Mouse (Mus musculus) kidney, embryonic 15.5 days (tissue): ENCODE results near the gene Rab11b. TPM values are rescaled to one million over a fixed set of nuclear protein-coding genes. Genes with fewer than 3 reads are reported as not detected.
A peak's percentile ranks its signal among the peaks of the same experiment; 100 is the strongest.
"Not testable (repeated sequence)": the region's sequence is repeated elsewhere in the genome, so short reads cannot be mapped to it uniquely, and the experiment has no call there.

Experiments
- ATAC-seq: fragments of 200-750 bp; cut with Nextera tagmentation; replicated peaks from 2 replicates; pipeline ENCODE4 v1.8.0; 2017; ENCODE audit warnings: moderate TSS enrichment; ENCODE audit not compliant: low FRiP score
- H3K27ac ChIP-seq: fragments of 300-500 bp; sonication (generic); 2 replicates; pipeline ENCODE4 v1.5.1; 2015; ENCODE audit warnings: mild to moderate bottlenecking, inconsistent platforms
- H3K27me3 ChIP-seq: fragments of 300-500 bp; sonication (generic); 2 replicates; pipeline ENCODE4 v1.6.1; 2015; ENCODE audit warnings: inconsistent platforms
- H3K36me3 ChIP-seq: fragments of 300-500 bp; sonication (generic); 2 replicates; pipeline ENCODE4 v1.6.1; 2015; ENCODE audit warnings: inconsistent platforms
- H3K4me1 ChIP-seq: fragments of 300-500 bp; sonication (generic); 2 replicates; pipeline ENCODE4 v1.6.1; 2015; ENCODE audit warnings: inconsistent platforms
- H3K4me2 ChIP-seq: fragments of 300-500 bp; sonication (generic); 2 replicates; pipeline ENCODE4 v1.6.1; 2015; ENCODE audit warnings: moderate library complexity, mild to moderate bottlenecking, inconsistent platforms
- H3K4me3 ChIP-seq: fragments of 300-500 bp; sonication (generic); replicated peaks from 2 replicates; pipeline ENCODE4 v1.5.1; 2015; ENCODE audit warnings: mild to moderate bottlenecking, inconsistent platforms
- H3K9ac ChIP-seq: fragments of 300-500 bp; sonication (generic); 2 replicates; pipeline ENCODE4 v1.6.1; 2015; ENCODE audit warnings: mild to moderate bottlenecking, inconsistent platforms
- H3K9me3 ChIP-seq: fragments of 300-500 bp; sonication (generic); replicated peaks from 2 replicates; pipeline ENCODE4 v1.6.1; 2016; ENCODE audit warnings: inconsistent platforms
- whole genome bisulfite sequencing: fragments of 180-500 bp; shearing (Covaris S2); methylation state at CpG from one replicate; pipeline ENCODE4 v1.1.7; 2015; ENCODE audit warnings: mixed read lengths; 5-methylcytosine and 5-hydroxymethylcytosine counted together
- polyA plus RNA-seq: library from polyadenylated mRNA; unstranded; fragments of >200 nt; fragmentation: Nextera tagmentation; extraction: Ambion mirVana; gene quantifications from 2 replicates; pipeline ENCODE4 v1.2.1, GENCODE M21; 2015

Rab11b gene
- polyA plus RNA-seq, 1 experiment from 2014 or later: 342 TPM

DNA sequence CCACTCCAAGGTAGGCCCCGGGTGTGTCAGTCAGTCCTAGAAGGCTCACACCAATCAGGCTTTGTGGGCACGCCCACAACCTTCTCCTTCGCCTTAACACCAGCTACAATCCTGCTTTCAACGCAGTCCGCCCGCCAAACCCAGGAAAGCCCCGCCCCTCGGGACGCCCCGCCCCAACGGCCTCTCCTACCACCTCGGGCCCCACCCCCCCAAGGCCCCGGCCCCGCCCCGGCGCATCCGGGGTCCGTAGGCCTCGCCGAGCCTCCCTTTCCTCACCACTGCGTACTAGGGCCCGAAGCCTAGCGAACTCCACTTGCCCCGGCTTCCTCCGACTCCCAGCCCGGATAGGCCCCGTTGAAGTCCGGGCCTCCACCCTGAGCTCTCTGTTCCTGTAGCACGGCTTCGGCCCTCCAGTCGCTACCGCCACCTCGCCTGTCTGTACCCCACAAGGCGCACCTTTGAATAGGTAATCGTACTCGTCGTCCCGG lies 519 bp downstream of the Rab11b start:
- peak overlapping the region; percentile 98 for H3K27ac ChIP-seq
- H3K27me3 ChIP-seq: no peaks in the 10 kb centered on the region
- H3K4me3 ChIP-seq: peak overlapping the region; percentile 60
- under 1% methylated on average over 38 of the region's 38 CpGs for WGBS
- H3K36me3 ChIP-seq: peaks cover 7% of the 10 kb centered on the region; the same call in 1 of the 2 replicates
- ATAC-seq: peak; percentile 87
- H3K4me2 ChIP-seq: peak overlapping the region; percentile 77
- peaks cover 46% of the 10 kb centered on the region for H3K4me1 ChIP-seq
- peak overlapping the region; percentile 89 for H3K9ac ChIP-seq
- no peaks in the 10 kb centered on the region for H3K9me3 ChIP-seq

DNA sequence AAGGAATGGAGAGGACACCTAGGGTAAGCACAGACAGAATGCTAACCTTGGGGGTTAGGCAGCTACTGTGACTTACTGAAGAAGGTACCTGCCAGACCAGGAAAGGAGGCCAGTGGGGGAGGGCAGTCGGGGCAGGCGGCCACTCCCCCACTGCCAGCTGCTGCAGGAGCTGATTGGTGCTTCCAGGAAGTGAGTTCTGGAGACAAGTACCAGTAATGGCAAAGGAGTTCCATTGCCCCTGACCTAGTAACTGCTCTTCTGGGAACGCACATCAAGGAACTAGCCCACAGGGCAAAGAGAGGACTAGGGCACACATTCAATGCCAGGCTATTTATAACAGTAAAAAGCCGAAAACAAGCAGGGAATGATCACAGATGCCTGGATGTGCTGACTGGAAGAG lies 3.1 kb downstream of the Rab11b start:
- Histone ChIP-seq H3K36me3 (peaks cover 7% of the 10 kb centered on the region; the same call in 1 of the 2 replicates), H3K27me3 (no peaks in the 10 kb centered on the region), H3K9me3 (no peaks in the 10 kb centered on the region), H3K4me3 (no peak overlapping the region), H3K27ac (0 out of 2 replicates have a peak overlapping the region, but pooled peaks have one; percentile 2), H3K9ac (peak overlapping the region; percentile 26; the same call in 1 of the 2 replicates), H3K4me1 (peaks cover 50% of the 10 kb centered on the region), H3K4me2 (no peak overlapping the region)
- WGBS: 52% methylated on average over 4 of the region's 4 CpGs
- no peak for ATAC-seq

DNA sequence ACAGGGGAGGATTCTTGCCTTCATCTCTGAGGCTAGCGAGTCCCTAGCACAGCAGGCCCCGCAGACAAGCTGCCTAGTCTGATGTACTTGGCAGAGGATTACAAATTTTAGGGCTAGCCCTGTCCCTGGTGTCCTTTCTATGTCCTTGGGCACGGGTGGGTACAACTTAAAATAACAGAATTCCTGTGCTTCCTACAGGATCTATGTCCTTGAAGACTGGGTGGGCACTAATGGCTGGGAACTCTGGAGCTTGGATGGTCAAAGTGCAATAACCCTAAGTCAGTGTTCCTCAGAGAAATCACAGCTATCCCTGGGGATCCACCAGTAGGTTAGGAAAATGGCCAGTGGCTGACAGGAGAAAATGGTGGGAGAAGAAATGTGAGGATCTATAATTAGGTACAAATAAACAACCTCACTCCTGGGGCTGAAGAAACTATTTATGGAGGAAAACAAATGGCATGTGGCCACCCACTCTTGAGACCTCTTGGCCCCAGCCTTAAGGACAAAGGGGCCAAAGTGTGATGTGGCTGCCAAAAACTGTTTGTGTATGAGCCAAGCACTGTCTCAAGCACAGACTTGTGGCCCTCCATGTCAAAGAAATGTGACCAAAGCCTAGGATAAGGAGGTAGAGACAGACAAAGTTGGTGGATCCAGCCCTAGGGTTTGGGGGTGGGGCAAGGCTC lies 4.1 kb downstream of the Rab11b start:
- Histone ChIP-seq H3K36me3 (peaks cover 13% of the 10 kb centered on the region), H3K27ac (no peak overlapping the region), H3K9me3 (no peaks in the 10 kb centered on the region), H3K4me2 (no peak overlapping the region), H3K27me3 (no peaks in the 10 kb centered on the region), H3K9ac (no peak overlapping the region), H3K4me3 (no peak overlapping the region), H3K4me1 (peaks cover 50% of the 10 kb centered on the region)
- 85% methylated on average over 3 of the region's 3 CpGs for WGBS
- no peak for ATAC-seq

DNA sequence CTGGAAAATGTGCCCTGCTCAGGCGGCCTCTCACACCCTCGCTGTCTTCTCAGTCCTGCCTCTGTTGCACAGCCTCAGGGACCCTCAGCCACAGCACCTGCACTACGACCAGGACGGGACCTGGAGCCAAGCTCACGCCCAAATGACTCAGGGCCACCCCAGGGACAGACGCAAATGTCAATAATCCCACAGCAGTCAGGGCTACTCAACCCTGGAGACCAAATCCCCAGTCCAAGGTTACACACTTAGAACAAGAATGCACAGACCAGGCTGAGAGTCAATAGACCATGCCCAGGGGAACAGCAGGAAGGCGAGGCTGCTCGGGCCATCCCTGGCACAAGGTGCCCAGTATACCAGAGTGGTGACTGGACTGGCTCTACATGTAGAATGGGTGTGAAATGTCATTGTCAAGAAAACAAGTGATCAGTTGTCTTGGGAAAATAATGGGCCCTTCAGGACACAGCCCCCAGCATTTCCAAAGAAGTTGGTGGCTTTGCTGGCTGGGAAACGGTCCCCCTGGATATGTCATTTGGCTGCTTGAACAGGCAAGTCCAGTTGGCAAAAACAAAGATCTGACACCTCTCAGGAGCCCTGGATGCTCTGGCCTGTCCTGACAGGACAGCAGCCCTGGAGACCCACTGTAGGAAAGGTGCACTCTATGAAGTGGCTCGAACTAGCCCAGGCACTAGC lies 4.8 kb downstream of the Rab11b start:
- Histone ChIP-seq H3K4me3 (no peak overlapping the region), H3K27me3 (no peaks in the 10 kb centered on the region), H3K4me1 (peaks cover 50% of the 10 kb centered on the region), H3K9me3 (no peaks in the 10 kb centered on the region), H3K9ac (no peak overlapping the region), H3K4me2 (0 out of 2 replicates have a peak overlapping the region, but pooled peaks have one; percentile 0), H3K36me3 (peaks cover 20% of the 10 kb centered on the region), H3K27ac (0 out of 2 replicates have a peak overlapping the region, but pooled peaks have one; percentile 9)
- ATAC-seq: no peak
- 69% methylated on average over 10 of the region's 10 CpGs for WGBS

DNA sequence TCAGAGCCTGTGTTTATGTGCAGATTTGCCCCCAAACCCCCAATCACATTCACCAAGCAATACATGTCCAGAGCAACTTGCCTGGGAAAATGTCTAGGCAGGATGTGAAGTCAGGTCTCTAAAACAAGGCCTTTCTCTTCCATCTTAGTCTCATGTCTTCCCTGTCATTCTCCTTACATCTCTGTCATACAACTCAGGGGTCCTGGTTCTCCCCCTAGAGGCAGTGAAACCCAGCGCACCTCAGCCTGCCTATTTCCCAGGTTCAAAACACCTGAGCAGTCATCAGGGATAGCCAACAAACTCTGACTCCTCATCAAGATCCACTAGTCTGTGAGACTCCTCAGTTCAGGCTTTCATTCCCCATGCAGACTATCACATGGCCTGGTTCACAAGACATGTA lies 5.7 kb downstream of the Rab11b start:
- Histone ChIP-seq H3K36me3 (peaks cover 29% of the 10 kb centered on the region), H3K4me1 (peaks cover 50% of the 10 kb centered on the region), H3K4me3 (no peak overlapping the region), H3K4me2 (no peak overlapping the region), H3K9me3 (no peaks in the 10 kb centered on the region), H3K27ac (no peak overlapping the region), H3K9ac (no peak overlapping the region), H3K27me3 (no peaks in the 10 kb centered on the region)
- no peak for ATAC-seq
- 83% methylated on average over 1 of the region's 1 CpGs for WGBS

DNA sequence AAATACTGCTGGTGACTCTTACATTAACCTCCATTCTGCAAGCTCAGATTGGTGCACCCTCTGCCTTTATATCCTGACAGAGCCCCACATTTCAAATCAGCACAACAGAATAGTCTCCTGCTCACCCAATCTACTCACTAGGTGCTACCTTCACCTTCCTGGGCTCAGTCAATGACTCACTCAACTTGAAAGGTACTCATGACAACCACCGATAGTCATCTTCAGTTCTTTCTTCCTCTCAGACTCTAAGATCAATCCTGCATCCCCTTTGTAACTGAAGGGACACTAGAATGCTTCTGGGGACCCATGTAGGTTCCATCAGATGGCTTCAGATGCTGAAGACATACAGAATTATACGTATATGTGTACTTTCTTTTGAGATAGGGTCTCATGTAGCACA lies 8.0 kb downstream of the Rab11b start:
- Histone ChIP-seq H3K9ac (no peak overlapping the region), H3K4me1 (peaks cover 26% of the 10 kb centered on the region), H3K9me3 (no peaks in the 10 kb centered on the region), H3K4me3 (no peak overlapping the region), H3K27me3 (no peaks in the 10 kb centered on the region), H3K27ac (no peak overlapping the region), H3K4me2 (no peak overlapping the region), H3K36me3 (peaks cover 48% of the 10 kb centered on the region)
- 97% methylated on average over 2 of the region's 2 CpGs for WGBS
- no peak for ATAC-seq

DNA sequence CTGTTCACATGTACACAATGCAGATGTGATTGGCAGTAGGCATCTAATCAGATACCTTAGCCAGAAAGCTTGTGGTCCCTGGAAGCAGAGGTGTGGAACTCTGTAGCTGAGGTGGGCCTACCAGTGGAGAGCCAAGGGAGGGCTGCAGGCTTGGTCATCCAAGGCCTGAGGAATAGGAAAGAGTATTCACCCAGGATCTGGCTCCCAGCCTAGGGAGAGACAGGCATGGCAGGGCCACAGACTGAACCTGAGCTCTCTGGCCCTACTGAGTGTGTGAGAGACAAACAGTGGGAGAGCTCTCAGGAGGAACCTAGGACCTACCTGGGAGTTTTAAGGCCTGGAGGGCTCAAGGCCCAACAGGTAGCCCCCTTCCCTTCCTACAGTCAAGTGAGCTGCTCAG lies 9.1 kb downstream of the Rab11b start:
- H3K4me2 ChIP-seq: no peak overlapping the region
- no peak for ATAC-seq
- H3K4me3 ChIP-seq: no peak overlapping the region
- H3K27me3 ChIP-seq: no peaks in the 10 kb centered on the region
- H3K36me3 ChIP-seq: peaks cover 48% of the 10 kb centered on the region
- peaks cover 15% of the 10 kb centered on the region for H3K4me1 ChIP-seq
- H3K9ac ChIP-seq: no peak overlapping the region
- H3K9me3 ChIP-seq: no peaks in the 10 kb centered on the region
- H3K27ac ChIP-seq: no peak overlapping the region

DNA sequence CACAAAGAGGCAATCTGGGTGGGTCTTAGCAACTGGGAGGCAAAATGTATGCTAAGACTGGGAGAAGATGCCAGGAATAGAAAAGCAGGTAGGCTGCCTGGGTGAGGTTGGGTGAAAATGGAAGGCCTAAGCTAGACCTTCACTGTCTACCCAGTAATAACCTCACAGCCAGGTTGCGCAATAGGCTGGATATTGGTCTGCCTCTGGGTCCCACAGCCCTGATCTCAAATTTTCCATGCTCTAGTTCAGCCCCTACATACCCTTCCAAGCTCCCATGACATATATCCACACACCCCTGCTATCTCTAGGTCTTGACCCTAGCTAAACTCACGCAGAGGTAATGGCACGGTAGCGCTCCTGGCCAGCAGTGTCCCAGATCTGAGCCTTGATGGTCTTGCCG lies 10.9 kb downstream of the Rab11b start:
- no peak overlapping the region for H3K4me3 ChIP-seq
- H3K36me3 ChIP-seq: peaks cover 63% of the 10 kb centered on the region
- H3K27ac ChIP-seq: no peak overlapping the region
- H3K9me3 ChIP-seq: no peaks in the 10 kb centered on the region
- 98% methylated on average over 5 of the region's 5 CpGs for WGBS
- no peaks in the 10 kb centered on the region; the same call in 1 of the 2 replicates for H3K4me1 ChIP-seq
- no peak overlapping the region for H3K9ac ChIP-seq
- no peak for ATAC-seq
- no peak overlapping the region for H3K4me2 ChIP-seq
- H3K27me3 ChIP-seq: no peaks in the 10 kb centered on the region

DNA sequence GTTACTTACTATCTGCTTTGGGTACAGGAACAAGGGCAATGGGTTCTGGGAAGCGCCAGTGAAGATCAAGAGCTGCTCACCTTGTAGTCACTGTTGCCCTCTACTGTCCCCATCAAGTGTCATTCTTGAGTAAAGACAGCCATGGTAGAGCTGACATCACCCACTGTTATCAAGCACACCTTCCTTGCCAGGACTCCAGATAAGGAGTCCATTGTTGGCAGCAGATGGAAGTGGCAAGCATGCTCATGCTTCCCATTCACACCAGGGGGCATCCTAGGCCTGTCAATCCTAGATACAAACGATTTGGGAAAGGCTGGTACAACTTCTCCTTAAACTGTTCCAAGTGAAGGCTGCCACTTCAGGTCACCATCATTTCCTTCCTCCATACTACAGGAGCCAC lies 14.3 kb downstream of the Rab11b start:
- no peak for ATAC-seq

DNA sequence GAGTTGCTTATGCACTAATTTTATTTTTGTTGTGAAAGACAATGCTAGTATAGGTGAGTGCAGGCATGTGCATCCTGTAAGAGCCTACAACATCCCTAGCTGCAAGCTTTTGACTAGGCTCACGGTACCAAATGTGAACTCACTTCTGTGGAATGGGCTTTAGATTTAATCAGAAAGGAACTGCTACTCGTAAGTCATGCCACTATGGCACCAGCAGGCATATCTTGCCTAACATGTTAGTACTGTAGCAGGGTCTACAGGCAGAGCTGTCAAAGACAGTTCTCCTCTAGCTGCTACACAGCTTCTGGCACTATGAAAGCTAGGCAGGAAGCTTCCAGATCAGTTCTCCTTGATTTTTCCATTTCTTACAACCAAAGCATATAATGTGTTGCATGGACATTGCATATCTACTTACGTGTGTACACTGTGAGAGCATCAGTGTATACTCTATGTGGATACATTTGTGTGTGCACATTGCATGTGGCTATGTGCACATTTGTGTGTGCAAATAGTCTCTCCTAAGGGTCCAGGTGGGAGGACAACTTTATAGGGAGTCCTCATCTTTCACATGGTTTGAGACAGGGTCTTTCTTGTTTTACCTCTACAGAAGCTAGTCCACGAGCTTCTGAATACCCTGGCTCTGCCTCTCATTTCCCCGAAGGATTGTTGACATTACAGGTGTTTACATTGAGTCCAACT lies 15.5 kb downstream of the Rab11b start:
- Histone ChIP-seq H3K4me1 (no peaks in the 10 kb centered on the region), H3K4me3 (no peak overlapping the region), H3K36me3 (peaks cover 43% of the 10 kb centered on the region), H3K9ac (no peak overlapping the region), H3K9me3 (no peaks in the 10 kb centered on the region), H3K4me2 (no peak overlapping the region), H3K27me3 (no peaks in the 10 kb centered on the region), H3K27ac (no peak overlapping the region)
- WGBS: 92% methylated on average over 5 of the region's 5 CpGs
- ATAC-seq: no peak

More for the DNA sequence above, 14.3 kb downstream of the Rab11b start:
- H3K9ac ChIP-seq: no peak overlapping the region
- H3K4me3 ChIP-seq: no peak overlapping the region
- no peak overlapping the region for H3K4me2 ChIP-seq
- no peak overlapping the region for H3K27ac ChIP-seq
- H3K9me3 ChIP-seq: no peaks in the 10 kb centered on the region
- 83% methylated on average over 2 of the region's 2 CpGs for WGBS
- H3K4me1 ChIP-seq: no peaks in the 10 kb centered on the region
- no peaks in the 10 kb centered on the region for H3K27me3 ChIP-seq
- peaks cover 54% of the 10 kb centered on the region for H3K36me3 ChIP-seq

DNA sequence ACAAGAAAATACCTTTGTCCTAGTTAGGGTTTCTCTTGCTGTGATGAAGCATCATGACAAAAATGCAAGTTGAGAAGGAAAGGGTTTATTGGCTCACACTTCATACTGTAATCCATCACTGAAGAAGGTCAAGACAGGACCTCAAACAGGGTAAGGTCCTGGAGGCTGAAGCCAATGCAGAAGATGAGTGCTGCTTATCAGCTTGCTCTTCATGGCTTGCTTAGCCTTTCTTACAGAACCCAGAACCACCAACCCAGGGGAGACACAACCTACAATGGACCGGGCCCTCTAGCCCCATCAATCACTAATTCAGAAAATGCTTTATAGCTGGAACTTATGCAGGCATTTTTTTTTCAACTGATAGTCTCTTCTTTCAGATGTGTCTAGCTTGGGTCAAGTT lies 17.9 kb downstream of the Rab11b start:
- no peak for ATAC-seq
- Histone ChIP-seq H3K36me3 (peaks cover 19% of the 10 kb centered on the region), H3K4me1 (no peaks in the 10 kb centered on the region), H3K27ac (no peak overlapping the region), H3K27me3 (no peaks in the 10 kb centered on the region), H3K4me3 (no peak overlapping the region), H3K9ac (no peak overlapping the region), H3K4me2 (no peak overlapping the region), H3K9me3 (no peaks in the 10 kb centered on the region)
- 81% methylated on average over 1 of the region's 1 CpGs for WGBS

DNA sequence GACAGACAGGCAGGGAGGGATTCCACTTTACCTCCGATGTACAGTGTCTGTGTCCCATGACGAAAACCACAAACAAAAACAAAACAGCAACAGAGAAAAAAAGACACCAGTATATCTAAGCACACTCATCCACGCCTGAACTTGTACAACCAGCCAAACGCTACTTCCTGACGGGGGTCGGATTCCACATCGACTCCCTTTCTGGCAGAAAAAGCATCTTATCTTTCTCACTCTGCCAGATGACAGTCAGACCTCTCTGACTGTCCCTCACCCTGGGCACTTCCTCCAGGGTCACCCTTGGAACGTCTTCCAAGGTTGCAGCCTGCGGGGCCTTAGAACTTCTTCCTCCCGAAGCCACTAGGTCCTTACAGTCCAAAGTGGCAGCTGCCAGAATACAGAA lies 26.8 kb downstream of the Rab11b start:
- H3K4me2 ChIP-seq, H3K9ac ChIP-seq, H3K36me3 ChIP-seq, H3K4me3 ChIP-seq, H3K27ac ChIP-seq, H3K9me3 ChIP-seq, H3K27me3 ChIP-seq, ATAC-seq, H3K4me1 ChIP-seq: not testable (repeated sequence)
- 60% methylated on average over 10 of the region's 10 CpGs for WGBS
